Comparison of ENCODE assay signal across 12 mouse cellular contexts in genomic region chr7:124198811-124199570, GRCm38 (mm10).
DNase-seq lines count a peak whose midpoint lies in the region; ATAC-seq and TF ChIP-seq lines count a peak whose summit lies in the region.
"Had no signal": no experiment of that assay in that cellular context is flagged by ENCODE, and none has a peak within 500 bp of the region (broad histone marks: within the 10 kb centered on the region; RNA-seq: fewer than 3 reads in every experiment).

No protein-coding gene starts in this region.

- ATAC-seq in activated CD4-positive, CD25-positive, alpha-beta regulatory T cell, adult 4 months, result no peak
- ATAC-seq: liver, postnatal 0 days had no signal

- H3K4me1 ChIP-seq in heart, adult 2 months (ENCODE audit: control insufficient read depth, insufficient read depth, low read length), result no peaks in the 10 kb centered on the region
- H3K4me1 ChIP-seq in embryonic facial prominence, embryonic 10.5 days, result no peaks in the 10 kb centered on the region
- no peaks in the 10 kb centered on the region for H3K4me1 ChIP-seq in heart, embryonic 10.5 days
- H3K4me1 ChIP-seq: neural tube, embryonic 12.5 days had no signal

- H3K27ac ChIP-seq in heart, adult 2 months, result no peak overlapping the region
- no peak overlapping the region for H3K27ac ChIP-seq in embryonic facial prominence, embryonic 10.5 days (replicated peaks)
- no peak overlapping the region for H3K27ac ChIP-seq in heart, embryonic 10.5 days
- H3K27ac ChIP-seq: neural tube, embryonic 12.5 days had no signal

- WGBS in heart, adult 2 months, result 65% methylated on average over 6 of the region's 6 CpGs
- 77% methylated on average over 6 of the region's 6 CpGs for WGBS in embryonic facial prominence, embryonic 10.5 days
- WGBS in heart, embryonic 10.5 days, result 77% methylated on average over 6 of the region's 6 CpGs

- no peak for TF ChIP-seq EP300 in heart, adult 2 months (IDR thresholded peaks at IDR 0.05; ENCODE audit: insufficient read depth, low read depth, low read length)

- DNase-seq in heart, postnatal 10 days, result peak; percentile 3 to 13
- DNase-seq in heart, adult 2 months, result no peak
- peak; percentile 67 for DNase-seq in right cerebral cortex, adult 18-20 months
- DNase-seq in right cerebral cortex, postnatal 14 days, result no peak
- peak; percentile 11 for DNase-seq in embryonic facial prominence, embryonic 10.5 days (ENCODE audit: low spot score)
- no peak for DNase-seq in gastrocnemius, postnatal 25 days
- no peak for DNase-seq in heart, embryonic 10.5 days (ENCODE audit: low spot score)
- DNase-seq: kidney, adult 9 months; liver, postnatal 0 days had no signal

- H3K27me3 ChIP-seq in heart, adult 2 months (ENCODE audit: control insufficient read depth, insufficient read depth, low read length), result no peaks in the 10 kb centered on the region
- H3K27me3 ChIP-seq in embryonic facial prominence, embryonic 10.5 days (replicated peaks; ENCODE audit: low read depth, poor library complexity, severe bottlenecking), result no peaks in the 10 kb centered on the region
- no peaks in the 10 kb centered on the region for H3K27me3 ChIP-seq in heart, embryonic 10.5 days (ENCODE audit: insufficient read depth, poor library complexity, severe bottlenecking)
- H3K27me3 ChIP-seq: neural tube, embryonic 12.5 days had no signal

- no peaks in the 10 kb centered on the region for H3K36me3 ChIP-seq in heart, adult 2 months (ENCODE audit: control insufficient read depth, insufficient read depth, low read length)
- no peaks in the 10 kb centered on the region for H3K36me3 ChIP-seq in embryonic facial prominence, embryonic 10.5 days (replicated peaks)
- H3K36me3 ChIP-seq in heart, embryonic 10.5 days, result no peaks in the 10 kb centered on the region
- H3K36me3 ChIP-seq: G1E; neural tube, embryonic 12.5 days had no signal

- intact Hi-C loops in heart, postnatal 10 days (cut with DNase I), result no loop called here
- intact Hi-C loops in heart, adult 2 months (cut with DNase I), result no loop called here

- no peak for TF ChIP-seq POLR2A in heart, adult 2 months (IDR thresholded peaks at IDR 0.05; ENCODE audit: insufficient read depth, low read depth, low read length)

- no peak overlapping the region for H3K9ac ChIP-seq in heart, adult 2 months (ENCODE audit: low read depth, low read length)
- H3K9ac ChIP-seq: liver, postnatal 0 days; neural tube, embryonic 12.5 days had no signal

- no peak overlapping the region for H3K4me3 ChIP-seq in heart, adult 2 months
- H3K4me3 ChIP-seq in embryonic facial prominence, embryonic 10.5 days, result no peak overlapping the region
- H3K4me3 ChIP-seq in heart, embryonic 10.5 days, result no peak overlapping the region
- H3K4me3 ChIP-seq: neural tube, embryonic 12.5 days had no signal

- TF ChIP-seq CTCF in heart, adult 2 months (IDR thresholded peaks at IDR 0.05), result no peak

- no peaks in the 10 kb centered on the region for H3K79me2 ChIP-seq in heart, adult 2 months (replicated peaks; ENCODE audit: control insufficient read depth, insufficient read depth, low read length)

- no peaks in the 10 kb centered on the region for H3K9me3 ChIP-seq in embryonic facial prominence, embryonic 10.5 days
- no peaks in the 10 kb centered on the region for H3K9me3 ChIP-seq in heart, embryonic 10.5 days
- H3K9me3 ChIP-seq: neural tube, embryonic 12.5 days had no signal

Comparison
In these comparisons a context has a peak if more than half of its experiments do, and no peak if none do; other contexts are left out.
1. DNase-seq: peak in heart, postnatal 10 days (2 of 2), right cerebral cortex, adult 18-20 months (single experiment) and embryonic facial prominence, embryonic 10.5 days (single experiment); none in heart, adult 2 months (0 of 2), right cerebral cortex, postnatal 14 days (single experiment), gastrocnemius, postnatal 25 days (single experiment) and heart, embryonic 10.5 days (single experiment).